Mouse (Mus musculus): ENCODE measurements around the gene Gm3415.
"Not testable (repeated sequence)": the region's sequence is repeated elsewhere in the genome, so short reads cannot be mapped to it uniquely, and the experiment has no call there.

GRCm38 (mm10) chr5:146572735-146573042, 16.8 kb downstream of the Gm3415 start:
- TF ChIP-seq CTCF (conservative IDR thresholded peaks at IDR 0.05; ENCODE audit: insufficient read depth, insufficient read length, low read depth, low read length); POLR2A (IDR thresholded peaks at IDR 0.05; ENCODE audit: low read depth, low read length): not testable (repeated sequence)
